Mouse (Mus musculus) bone marrow, adult 2 months (tissue): ENCODE results near the gene Krtcap2. TPM values are rescaled to one million over a fixed set of nuclear protein-coding genes. Genes with fewer than 3 reads are reported as not detected.

ENCODE experiments used
- H3K27ac ChIP-seq: fragments of 200-500 bp; 2 replicates; pipeline ENCODE4 v1.5.1; 2012; ENCODE audit warnings: low read depth, mild to moderate bottlenecking, control low read depth, inconsistent platforms, low read length; ENCODE audit not compliant: control insufficient read depth, poor library complexity, insufficient read depth
- H3K4me1 ChIP-seq: fragments of 200-500 bp; 2 replicates; pipeline ENCODE4 v1.6.1; 2011; ENCODE audit warnings: low read length; ENCODE audit not compliant: control insufficient read depth, insufficient read depth
- H3K4me3 ChIP-seq: fragments of 200-500 bp; replicated peaks from 2 replicates; pipeline ENCODE3; 2011; ENCODE audit warnings: mild to moderate bottlenecking, low read depth, low read length, control low read depth; ENCODE audit not compliant: control insufficient read depth
- CTCF ChIP-seq: fragments of 200-500 bp; IDR thresholded peaks from 2 replicates; pipeline ENCODE4 v1.5.1; 2011; ENCODE audit warnings: low read length, control low read depth; ENCODE audit not compliant: control insufficient read depth, insufficient read depth
- POLR2A ChIP-seq: fragments of 200-500 bp; IDR thresholded peaks from 2 replicates; pipeline ENCODE4 v1.6.1; 2011; ENCODE audit warnings: low read depth, mild to moderate bottlenecking, control low read depth, low read length, borderline replicate concordance; ENCODE audit not compliant: control insufficient read depth
- WGBS: fragments of 180-500 bp; shearing (Covaris S2); methylation state at CpG from one replicate; pipeline ENCODE4 v1.1.7; 2018; 5-methylcytosine and 5-hydroxymethylcytosine counted together
- polyA plus RNA-seq: library from polyadenylated mRNA; stranded (reverse); fragments of >200 nt; gene quantifications from 2 replicates; pipeline ENCODE4 v1.2.4, GENCODE M21; 2011; ENCODE audit warnings: low replicate concordance; ENCODE audit not compliant: missing spikeins, insufficient read depth, insufficient read length

The Krtcap2 gene
- polyA plus RNA-seq, 1 experiment: 69.5 TPM

DNA sequence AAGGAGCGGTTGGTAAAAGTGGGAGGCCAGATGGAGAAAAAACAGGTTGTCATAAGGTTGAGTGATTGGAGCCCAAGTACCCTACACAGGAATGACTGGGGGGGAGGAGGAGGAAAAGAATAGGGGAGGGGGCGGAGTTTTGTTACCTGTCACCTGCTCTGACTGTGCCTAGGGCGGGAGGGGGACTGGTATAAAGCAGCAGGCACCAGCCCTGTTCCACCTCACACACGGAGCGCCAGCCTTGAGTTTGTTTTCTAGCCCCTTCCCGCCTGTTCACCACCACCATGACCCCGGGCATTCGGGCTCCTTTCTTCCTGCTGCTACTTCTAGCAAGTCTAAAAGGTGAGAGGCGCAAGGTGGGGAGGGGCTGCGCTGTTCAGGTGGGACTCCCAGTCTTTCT lies 16.9 kb upstream of the Krtcap2 start, which contains the start of gene Muc1:
TSS of gene Muc1 (plus strand) at position 222 of the 400 bp plus-strand sequence.
- peak within 1 kb of the TSS; percentile 30 for H3K4me3 ChIP-seq

DNA sequence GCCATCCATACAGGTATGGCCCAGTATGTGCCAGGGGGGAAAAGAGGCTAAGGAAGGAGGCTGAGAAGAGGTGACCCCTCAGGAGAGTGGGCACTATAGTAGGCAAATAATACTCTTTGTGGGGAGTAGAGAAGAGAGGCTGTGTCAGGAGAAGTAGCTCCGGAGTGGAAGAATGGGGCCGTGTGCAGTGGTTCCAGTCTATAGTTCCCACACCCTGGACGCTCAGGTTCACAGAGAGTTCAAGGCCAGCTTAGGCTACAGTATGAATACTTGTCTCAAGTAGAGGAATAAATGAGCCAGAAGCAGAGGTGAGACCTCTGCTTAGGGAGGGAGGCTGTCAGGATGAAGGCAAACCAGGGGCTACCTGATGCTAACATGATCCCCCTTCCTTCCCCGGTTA lies 16.5 kb upstream of the Krtcap2 start:
- H3K4me1 ChIP-seq: peaks cover 2% of the 10 kb centered on the region; the same call in 1 of the 2 replicates
- WGBS: 90% methylated on average over 4 of the region's 4 CpGs
- H3K4me3 ChIP-seq: no peak overlapping the region
- TF ChIP-seq POLR2A: no peak
- no peak for TF ChIP-seq CTCF
- no peak overlapping the region for H3K27ac ChIP-seq

More for the DNA sequence above, 16.9 kb upstream of the Krtcap2 start, which contains the start of gene Muc1:
- Histone ChIP-seq H3K4me1 (peaks cover 2% of the 10 kb centered on the region; the same call in 1 of the 2 replicates), H3K27ac (no peak within 1 kb of the TSS)
- WGBS: 61% methylated on average over 9 of the region's 10 CpGs
- no peak for TF ChIP-seq CTCF
- TF ChIP-seq POLR2A: no peak

DNA sequence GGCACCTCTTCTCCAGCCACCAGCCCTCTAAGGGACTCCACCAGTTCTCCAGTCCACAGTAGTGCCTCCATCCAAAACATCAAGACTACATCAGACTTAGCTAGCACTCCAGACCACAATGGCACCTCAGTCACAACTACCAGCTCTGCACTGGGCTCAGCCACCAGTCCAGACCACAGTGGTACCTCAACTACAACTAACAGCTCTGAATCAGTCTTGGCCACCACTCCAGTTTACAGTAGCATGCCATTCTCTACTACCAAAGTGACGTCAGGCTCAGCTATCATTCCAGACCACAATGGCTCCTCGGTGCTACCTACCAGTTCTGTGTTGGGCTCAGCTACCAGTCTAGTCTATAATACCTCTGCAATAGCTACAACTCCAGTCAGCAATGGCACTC lies 15.2 kb upstream of the Krtcap2 start:
- TF ChIP-seq POLR2A (no peak), CTCF (no peak)
- Histone ChIP-seq H3K27ac (no peak overlapping the region), H3K4me1 (peaks cover 3% of the 10 kb centered on the region; the same call in 1 of the 2 replicates), H3K4me3 (no peak overlapping the region)
- WGBS: 76% methylated on average over 2 of the region's 2 CpGs

DNA sequence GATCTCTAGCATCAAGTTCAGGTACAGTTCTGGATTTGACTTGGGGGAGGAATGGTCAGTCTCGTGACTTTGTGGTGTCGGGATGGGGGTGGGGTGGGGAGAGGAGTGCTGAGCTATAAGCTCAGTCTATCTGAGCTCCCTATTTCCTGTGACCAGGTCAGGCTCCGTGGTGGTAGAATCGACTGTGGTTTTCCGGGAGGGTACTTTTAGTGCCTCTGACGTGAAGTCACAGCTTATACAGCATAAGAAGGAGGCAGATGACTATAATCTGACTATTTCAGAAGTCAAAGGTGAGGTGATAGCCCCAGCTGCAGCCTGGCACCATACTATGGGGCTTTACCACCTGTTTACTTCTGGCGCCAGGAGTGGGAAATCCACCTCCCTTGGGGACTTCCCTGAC lies 14.4 kb upstream of the Krtcap2 start:
- Histone ChIP-seq H3K27ac (no peak overlapping the region), H3K4me3 (no peak overlapping the region), H3K4me1 (peaks cover 3% of the 10 kb centered on the region; the same call in 1 of the 2 replicates)
- TF ChIP-seq POLR2A: no peak
- no peak for TF ChIP-seq CTCF
- 7% methylated on average over 7 of the region's 7 CpGs for whole genome bisulfite sequencing

DNA sequence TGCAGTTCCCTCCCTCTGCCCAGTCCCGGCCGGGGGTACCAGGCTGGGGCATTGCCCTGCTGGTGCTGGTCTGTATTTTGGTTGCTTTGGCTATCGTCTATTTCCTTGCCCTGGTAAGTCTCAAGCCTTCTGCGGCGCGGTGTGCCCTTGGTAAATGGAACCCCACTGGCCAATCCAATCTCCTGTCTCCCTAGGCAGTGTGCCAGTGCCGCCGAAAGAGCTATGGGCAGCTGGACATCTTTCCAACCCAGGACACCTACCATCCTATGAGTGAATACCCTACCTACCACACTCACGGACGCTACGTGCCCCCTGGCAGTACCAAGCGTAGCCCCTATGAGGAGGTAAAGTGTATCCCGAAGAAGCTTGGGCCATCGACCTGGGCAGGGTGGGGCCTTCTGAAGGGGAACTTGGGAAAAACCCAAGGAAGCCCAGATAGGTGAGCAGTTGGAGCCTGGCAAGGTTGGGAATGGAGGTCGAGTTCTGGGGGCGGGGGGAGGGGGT lies 13.9 kb upstream of the Krtcap2 start:
- WGBS: 68% methylated on average over 16 of the region's 16 CpGs
- H3K4me3 ChIP-seq: no peak overlapping the region
- peaks cover 3% of the 10 kb centered on the region; the same call in 1 of the 2 replicates for H3K4me1 ChIP-seq
- no peak overlapping the region for H3K27ac ChIP-seq
- TF ChIP-seq POLR2A (no peak), CTCF (no peak)

DNA sequence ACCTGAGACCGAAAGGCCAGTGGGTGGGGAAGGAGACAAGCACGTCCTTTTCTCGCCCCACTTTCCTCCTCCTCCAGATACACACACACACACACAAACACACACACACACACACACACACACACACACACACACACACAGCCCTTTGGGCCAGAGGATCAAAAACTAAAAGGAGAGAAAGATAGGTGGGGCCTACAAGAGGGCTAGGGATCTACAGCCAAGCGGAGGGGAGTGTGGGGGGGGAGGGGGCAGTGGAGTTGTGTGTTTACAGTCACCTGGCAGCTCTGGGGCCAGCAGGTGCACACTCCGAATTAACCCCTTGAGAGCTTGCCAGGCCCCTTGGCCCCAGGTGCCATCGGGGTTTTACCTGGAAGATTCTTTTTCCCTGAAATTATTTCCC lies 13.2 kb upstream of the Krtcap2 start:
- H3K4me1 ChIP-seq: peaks cover 3% of the 10 kb centered on the region; the same call in 1 of the 2 replicates
- 79% methylated on average over 6 of the region's 6 CpGs for WGBS
- no peak overlapping the region for H3K27ac ChIP-seq
- no peak overlapping the region for H3K4me3 ChIP-seq
- no peak for TF ChIP-seq POLR2A
- no peak for TF ChIP-seq CTCF

DNA sequence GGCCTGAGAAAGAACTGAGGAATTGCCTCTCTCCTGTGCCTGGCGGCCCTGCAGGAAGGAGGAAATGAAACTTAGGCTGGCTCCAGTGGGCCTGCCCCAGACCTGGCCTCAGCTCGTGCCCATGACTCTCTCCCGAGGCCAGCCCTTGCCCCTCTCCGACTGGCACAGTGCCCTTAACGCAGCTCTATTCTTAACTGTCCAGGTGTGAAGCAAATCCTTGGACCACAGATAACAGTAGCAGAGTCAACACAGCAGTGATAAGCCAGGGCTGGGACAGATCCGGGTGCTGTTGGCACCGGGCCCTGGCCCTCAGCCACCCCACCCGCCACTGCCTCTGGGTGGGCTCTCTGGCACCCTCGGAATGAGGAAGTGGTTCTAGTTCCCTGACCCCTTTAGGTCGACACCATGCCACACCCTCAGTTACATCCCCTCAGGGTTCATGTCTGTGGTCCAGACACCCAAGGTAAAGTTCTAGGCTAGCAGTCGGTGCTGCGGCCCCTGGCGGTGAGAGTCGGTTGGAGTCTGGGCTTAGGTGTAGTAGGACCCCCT lies 12.1 kb upstream of the Krtcap2 start:
- Histone ChIP-seq H3K4me1 (peaks cover 3% of the 10 kb centered on the region; the same call in 1 of the 2 replicates), H3K4me3 (no peak overlapping the region), H3K27ac (peak overlapping the region; percentile 76)
- no peak for TF ChIP-seq POLR2A
- peak; percentile 30; the same call in 1 of the 2 replicates for TF ChIP-seq CTCF
- 8% methylated on average over 14 of the region's 14 CpGs for WGBS

DNA sequence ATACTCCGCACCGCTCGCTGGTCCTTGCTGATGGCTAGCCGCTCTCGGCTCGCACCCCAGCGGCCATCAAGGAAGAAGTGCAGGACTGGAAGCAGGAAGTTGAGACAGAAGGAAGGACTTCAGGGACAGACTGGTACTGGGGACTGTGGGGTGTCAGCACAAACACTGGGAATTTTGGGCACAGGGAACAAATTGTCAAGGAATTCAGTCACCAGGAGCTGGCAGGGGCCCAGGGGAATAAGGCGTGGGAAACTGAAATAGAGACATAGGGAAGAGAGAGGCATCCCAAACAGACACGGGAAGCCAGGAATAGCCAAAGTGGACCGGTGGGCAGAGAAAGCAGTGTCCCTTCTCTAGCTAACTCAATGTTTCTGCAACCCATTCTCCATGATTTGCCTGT lies 9.2 kb upstream of the Krtcap2 start:
- H3K27ac ChIP-seq: no peak overlapping the region
- 81% methylated on average over 10 of the region's 10 CpGs for WGBS
- no peak overlapping the region for H3K4me3 ChIP-seq
- peaks cover 3% of the 10 kb centered on the region; the same call in 1 of the 2 replicates for H3K4me1 ChIP-seq
- no peak for TF ChIP-seq POLR2A
- no peak for TF ChIP-seq CTCF

DNA sequence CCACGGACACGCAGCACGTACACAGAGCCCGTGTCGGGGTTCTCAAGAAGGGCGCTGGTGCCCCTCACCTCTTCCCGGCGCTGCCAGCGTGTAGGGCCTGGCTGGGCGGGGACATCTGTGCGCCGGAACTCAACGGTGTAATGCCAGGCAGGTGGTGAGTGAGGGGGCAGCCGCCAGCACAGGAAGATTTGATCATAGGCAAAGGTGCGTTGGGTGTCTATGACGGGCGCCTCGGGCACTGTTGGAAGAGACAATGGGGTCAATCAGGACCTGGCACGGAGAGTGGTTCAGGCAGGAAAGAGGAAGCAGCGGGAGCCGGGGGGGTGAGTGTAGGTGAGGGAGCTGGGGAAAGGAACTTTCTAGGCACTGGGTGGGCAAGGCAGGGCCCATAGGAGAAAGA lies 8.1 kb upstream of the Krtcap2 start:
- no peak overlapping the region for H3K4me3 ChIP-seq
- no peak for TF ChIP-seq CTCF
- no peak for TF ChIP-seq POLR2A
- H3K27ac ChIP-seq: no peak overlapping the region
- WGBS: 79% methylated on average over 21 of the region's 21 CpGs
- peaks cover 3% of the 10 kb centered on the region; the same call in 1 of the 2 replicates for H3K4me1 ChIP-seq
